Mouse (Mus musculus): ENCODE data around the gene Cntn2. TPM values are rescaled to one million over a fixed set of nuclear protein-coding genes. Genes with fewer than 3 reads are reported as not detected.

Gene Cntn2
- 57.6 and 67.5 TPM in 2 replicates for polyA plus RNA-seq (2015; fragmentation: Nextera tagmentation; extraction: Ambion mirVana)

DNA sequence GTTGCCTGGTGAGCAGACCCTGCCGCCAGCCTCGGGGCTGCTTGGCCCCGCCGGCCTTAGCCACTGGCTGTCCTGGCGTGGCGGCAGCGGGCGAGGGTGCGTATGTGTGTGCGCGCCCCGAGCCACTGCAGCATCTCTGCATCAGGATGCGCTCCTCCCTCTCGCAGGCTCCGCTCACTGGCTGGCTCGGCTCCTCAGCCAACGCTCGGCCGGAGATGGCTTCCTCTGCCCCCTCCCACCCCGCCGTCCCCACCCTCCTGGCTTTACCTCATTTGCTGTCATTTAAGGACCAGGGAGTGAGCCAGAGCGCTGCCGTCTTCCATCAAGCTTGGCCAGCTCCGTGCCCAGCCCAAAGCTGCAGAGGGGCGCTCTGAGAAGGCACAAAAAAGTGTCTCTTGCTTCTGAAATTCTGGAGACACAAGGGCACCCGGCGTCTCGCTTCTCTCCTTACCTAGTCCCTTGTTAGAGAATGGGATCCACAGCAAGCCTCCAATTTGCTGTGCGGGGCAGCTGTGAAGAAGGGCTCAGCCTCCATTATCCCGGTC lies at the start of gene Cntn2:
Gene Cntn2 (minus strand): TSS at position 495 of the 545 bp plus-strand sequence.
- peak; percentile 87 for ATAC-seq (ENCODE audit: low FRiP score)
- H3K9me3 ChIP-seq = no peaks in the 10 kb centered on the region
- no peaks in the 10 kb centered on the region for H3K36me3 ChIP-seq
- WGBS = under 1% methylated on average over 30 of the region's 30 CpGs
- peaks cover 38% of the 10 kb centered on the region for H3K27me3 ChIP-seq
- H3K9ac ChIP-seq = peak within 1 kb of the TSS; percentile 81
- peak within 1 kb of the TSS; percentile 51 for H3K4me3 ChIP-seq
- peak within 1 kb of the TSS; percentile 68 for H3K4me2 ChIP-seq
- peaks cover 58% of the 10 kb centered on the region for H3K4me1 ChIP-seq (replicated peaks)
- H3K27ac ChIP-seq = peak within 1 kb of the TSS; percentile 72

DNA sequence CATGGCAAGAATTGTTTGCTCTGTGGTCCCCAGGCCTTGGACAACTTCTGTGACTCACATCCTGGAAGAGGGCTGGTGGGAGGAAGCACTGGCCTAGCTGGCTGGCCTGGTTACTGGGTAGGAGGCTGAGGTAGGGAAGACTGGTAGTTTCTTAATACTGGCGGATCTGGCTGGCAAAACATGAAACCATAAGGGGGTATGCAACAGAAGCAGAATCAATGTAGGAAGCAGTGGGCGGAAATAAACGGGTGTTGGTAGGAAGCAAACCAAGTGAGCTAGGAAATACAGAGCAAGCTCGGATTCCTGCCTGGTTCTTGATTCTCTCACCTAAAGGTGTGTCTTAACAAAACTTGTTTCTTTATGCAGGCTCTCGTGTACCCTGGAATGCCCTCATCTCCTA lies 49.1 kb upstream of the Cntn2 start:
- Histone ChIP-seq H3K4me3 (no peak overlapping the region), H3K4me1 (replicated peaks) (peaks cover 15% of the 10 kb centered on the region), H3K27me3 (no peaks in the 10 kb centered on the region), H3K4me2 (no peak overlapping the region), H3K9me3 (no peaks in the 10 kb centered on the region), H3K9ac (no peak overlapping the region), H3K36me3 (peaks cover 35% of the 10 kb centered on the region), H3K27ac (no peak overlapping the region)
- WGBS = 86% methylated on average over 5 of the region's 5 CpGs
- ATAC-seq (ENCODE audit: low FRiP score) = no peak

DNA sequence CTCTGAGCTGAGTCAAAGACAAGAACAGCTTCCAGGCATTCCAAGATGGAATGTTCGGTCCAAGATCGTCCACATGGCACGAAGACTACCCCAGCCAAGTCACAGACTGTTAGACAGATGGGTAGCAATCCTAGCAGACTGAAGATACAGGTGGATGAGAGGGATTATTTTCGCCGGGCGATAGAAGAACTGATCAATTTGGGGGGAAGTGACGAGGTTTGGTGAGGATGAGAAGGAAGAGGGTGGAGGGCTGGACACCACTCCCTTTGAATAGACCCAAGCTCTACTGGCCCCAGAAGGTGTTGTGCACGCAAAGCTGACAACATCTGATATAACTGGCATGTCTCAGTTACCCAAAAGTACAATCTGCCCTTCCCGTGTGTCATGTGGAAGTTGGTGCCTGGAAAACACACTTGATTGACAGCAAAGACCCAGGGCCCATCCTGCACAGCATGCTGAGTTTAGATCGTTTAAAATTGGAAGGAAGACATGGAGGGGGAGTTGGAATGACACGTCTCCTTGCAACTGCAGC lies 48.4 kb upstream of the Cntn2 start:
- Histone ChIP-seq H3K4me1 (replicated peaks) (peaks cover 22% of the 10 kb centered on the region), H3K36me3 (peaks cover 31% of the 10 kb centered on the region), H3K4me3 (no peak overlapping the region), H3K27ac (no peak overlapping the region), H3K9ac (no peak overlapping the region), H3K9me3 (no peaks in the 10 kb centered on the region), H3K4me2 (no peak overlapping the region), H3K27me3 (no peaks in the 10 kb centered on the region)
- 84% methylated on average over 11 of the region's 11 CpGs for WGBS
- no peak for ATAC-seq (ENCODE audit: low FRiP score)

DNA sequence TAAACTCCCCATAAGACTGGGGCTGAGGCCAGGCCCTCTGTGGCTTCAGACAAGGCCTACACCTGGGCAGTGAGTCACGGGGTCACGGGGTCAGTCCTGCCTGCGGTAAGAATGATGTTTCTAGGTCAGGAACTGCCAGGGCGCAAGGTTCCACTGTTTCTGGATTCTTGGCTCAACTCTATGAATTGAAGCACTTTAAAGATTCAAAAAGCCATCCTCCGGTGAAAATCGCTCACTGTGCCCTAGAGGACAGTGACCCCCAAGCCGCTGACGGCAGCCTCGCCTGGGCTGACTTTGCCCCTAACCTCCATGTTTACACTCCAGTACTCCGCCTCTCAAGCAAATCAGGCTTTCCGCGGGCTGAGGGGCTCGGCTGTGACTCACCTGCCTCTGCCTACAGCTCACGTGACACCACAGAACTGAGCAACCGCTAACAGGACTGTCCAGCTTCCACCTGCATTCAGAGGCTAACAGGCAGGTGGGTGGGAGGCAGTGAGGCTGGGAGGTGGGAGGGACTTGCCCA lies 43.7 kb upstream of the Cntn2 start:
- Histone ChIP-seq H3K4me3 (no peak overlapping the region), H3K27ac (peak overlapping the region; percentile 58; the same call in 1 of the 2 replicates), H3K27me3 (no peaks in the 10 kb centered on the region), H3K9ac (no peak overlapping the region), H3K4me1 (replicated peaks) (peaks cover 62% of the 10 kb centered on the region), H3K36me3 (peaks cover 22% of the 10 kb centered on the region), H3K4me2 (no peak overlapping the region), H3K9me3 (no peaks in the 10 kb centered on the region)
- no peak for ATAC-seq (ENCODE audit: low FRiP score)
- 51% methylated on average over 15 of the region's 15 CpGs for WGBS

GRCm38 (mm10) chr1:132585376-132585775 lies 42.3 kb upstream of the Cntn2 start:
- ATAC-seq (ENCODE audit: low FRiP score) = no peak
- Histone ChIP-seq H3K9me3 (no peaks in the 10 kb centered on the region), H3K27me3 (no peaks in the 10 kb centered on the region), H3K4me2 (no peak overlapping the region), H3K36me3 (peaks cover 22% of the 10 kb centered on the region), H3K27ac (peak overlapping the region; percentile 58), H3K9ac (0 out of 2 replicates have a peak overlapping the region, but pooled peaks have one; percentile 53), H3K4me3 (no peak overlapping the region), H3K4me1 (replicated peaks) (peaks cover 76% of the 10 kb centered on the region)
- 23% methylated on average over 4 of the region's 4 CpGs for WGBS

DNA sequence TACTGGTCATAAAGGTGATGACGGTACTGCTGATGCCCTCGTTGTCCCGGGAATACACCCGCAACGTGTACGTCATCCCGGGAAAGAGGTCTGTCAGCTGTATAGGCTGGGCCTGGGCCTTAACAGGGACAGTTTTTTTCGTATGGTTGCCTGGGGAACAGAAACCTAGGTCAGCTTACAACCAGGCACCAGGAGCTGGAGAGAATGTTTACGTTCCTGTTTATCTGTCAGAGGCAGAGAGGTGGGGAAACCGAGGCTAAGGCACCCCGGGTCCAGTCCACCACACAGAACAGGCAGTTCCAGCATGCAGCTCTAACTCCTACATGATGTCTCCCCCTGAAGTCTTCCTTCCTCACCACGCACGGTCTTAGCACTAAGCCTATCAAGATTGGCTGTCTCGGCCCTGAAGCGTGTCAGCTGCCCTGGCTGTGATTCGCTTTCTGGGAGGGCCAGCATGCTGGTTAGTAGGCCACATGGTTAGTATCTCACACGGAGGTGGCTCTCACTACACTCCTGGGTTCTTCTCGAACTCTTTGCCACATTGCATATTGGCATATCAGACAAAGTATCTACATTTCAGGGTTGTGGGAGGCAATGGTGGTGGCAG lies 40.0 kb upstream of the Cntn2 start:
- Histone ChIP-seq H3K36me3 (peaks cover 34% of the 10 kb centered on the region), H3K4me2 (no peak overlapping the region), H3K4me1 (replicated peaks) (peaks cover 82% of the 10 kb centered on the region), H3K9me3 (no peaks in the 10 kb centered on the region), H3K9ac (peak overlapping the region; percentile 58), H3K4me3 (no peak overlapping the region), H3K27ac (peak overlapping the region; percentile 92), H3K27me3 (no peaks in the 10 kb centered on the region)
- ATAC-seq (ENCODE audit: low FRiP score) = peak; percentile 15; the same call in 1 of the 2 replicates
- 76% methylated on average over 18 of the region's 18 CpGs for WGBS

- 16% methylated on average over 14 of the region's 14 CpGs for WGBS
Observed at GRCm38 (mm10) chr1:132581845-132582839, 39.1 kb upstream of the Cntn2 start.

DNA sequence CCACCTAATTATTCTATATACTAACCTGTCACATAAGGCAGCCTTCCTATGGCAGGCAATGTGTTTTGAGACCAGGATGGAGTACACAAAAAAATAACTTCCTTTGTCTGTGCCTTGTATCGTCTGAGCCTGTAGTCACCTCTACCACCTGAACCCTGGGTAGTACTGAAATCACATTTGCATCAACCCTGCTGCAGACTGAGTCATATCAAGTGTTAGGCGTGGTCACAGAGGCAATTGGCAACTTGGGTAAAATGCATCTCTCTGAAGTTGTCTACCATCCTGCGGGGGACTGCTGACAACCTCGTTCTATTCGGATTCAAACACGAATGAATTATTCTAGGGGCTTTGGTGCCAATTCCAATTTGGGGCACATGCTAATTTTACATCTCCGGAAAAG lies 37.0 kb upstream of the Cntn2 start:
- no peak overlapping the region for H3K9ac ChIP-seq
- peaks cover 56% of the 10 kb centered on the region for H3K4me1 ChIP-seq (replicated peaks)
- H3K9me3 ChIP-seq = no peaks in the 10 kb centered on the region
- no peak overlapping the region for H3K4me3 ChIP-seq
- no peak for ATAC-seq (ENCODE audit: low FRiP score)
- H3K27ac ChIP-seq = peak overlapping the region; percentile 44; the same call in 1 of the 2 replicates
- H3K36me3 ChIP-seq = peaks cover 47% of the 10 kb centered on the region
- 88% methylated on average over 7 of the region's 7 CpGs for WGBS
- H3K27me3 ChIP-seq = no peaks in the 10 kb centered on the region
- H3K4me2 ChIP-seq = no peak overlapping the region

More at GRCm38 (mm10) chr1:132581845-132582839, 39.1 kb upstream of the Cntn2 start:
- Histone ChIP-seq H3K27me3 (no peaks in the 10 kb centered on the region), H3K4me3 (no peak overlapping the region), H3K9ac (peak overlapping the region; percentile 58), H3K36me3 (peaks cover 33% of the 10 kb centered on the region), H3K9me3 (no peaks in the 10 kb centered on the region), H3K27ac (peak overlapping the region; percentile 92), H3K4me2 (no peak overlapping the region), H3K4me1 (replicated peaks) (peaks cover 77% of the 10 kb centered on the region)
- ATAC-seq (ENCODE audit: low FRiP score) = peak; percentile 69

GRCm38 (mm10) chr1:132576845-132577244 lies 33.8 kb upstream of the Cntn2 start:
- Histone ChIP-seq H3K9ac (no peak overlapping the region), H3K4me1 (replicated peaks) (peaks cover 33% of the 10 kb centered on the region), H3K27ac (no peak overlapping the region), H3K4me3 (no peak overlapping the region), H3K27me3 (no peaks in the 10 kb centered on the region), H3K9me3 (no peaks in the 10 kb centered on the region), H3K4me2 (no peak overlapping the region), H3K36me3 (peaks cover 56% of the 10 kb centered on the region)
- 94% methylated on average over 8 of the region's 8 CpGs for WGBS
- no peak for ATAC-seq (ENCODE audit: low FRiP score)

- H3K4me2 ChIP-seq = no peak overlapping the region
- no peak overlapping the region for H3K27ac ChIP-seq
- no peaks in the 10 kb centered on the region for H3K9me3 ChIP-seq
- H3K9ac ChIP-seq = no peak overlapping the region
- H3K27me3 ChIP-seq = no peaks in the 10 kb centered on the region
- H3K4me1 ChIP-seq (replicated peaks) = peaks cover 28% of the 10 kb centered on the region
- peaks cover 54% of the 10 kb centered on the region for H3K36me3 ChIP-seq
- WGBS = 91% methylated on average over 7 of the region's 7 CpGs
- H3K4me3 ChIP-seq = no peak overlapping the region
- no peak for ATAC-seq (ENCODE audit: low FRiP score)
Observed at GRCm38 (mm10) chr1:132572851-132573250, 29.8 kb upstream of the Cntn2 start.

DNA sequence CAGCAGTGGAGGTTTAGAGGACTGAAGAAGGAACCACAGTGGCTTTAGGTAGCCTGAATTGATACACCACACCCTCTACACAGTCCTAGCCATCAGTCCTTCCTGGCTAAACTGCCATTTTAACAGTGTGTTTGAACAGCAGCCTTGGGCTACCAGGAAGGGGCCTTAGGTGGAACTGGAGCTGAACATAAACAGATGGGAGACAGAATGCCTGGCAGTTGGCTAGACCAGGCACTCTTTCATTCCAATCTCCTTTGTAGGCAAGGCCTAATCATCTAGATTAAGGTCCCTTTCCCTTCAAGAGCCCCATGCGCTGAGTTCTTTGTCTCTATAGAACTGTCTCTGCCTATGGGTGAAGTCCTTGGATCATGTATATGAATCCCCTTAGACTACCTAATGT lies 28.6 kb upstream of the Cntn2 start:
- WGBS = 100% methylated on average over 1 of the region's 1 CpGs
- Histone ChIP-seq H3K4me3 (no peak overlapping the region), H3K9ac (no peak overlapping the region), H3K9me3 (no peaks in the 10 kb centered on the region), H3K27me3 (no peaks in the 10 kb centered on the region), H3K4me1 (replicated peaks) (peaks cover 34% of the 10 kb centered on the region), H3K36me3 (peaks cover 42% of the 10 kb centered on the region), H3K4me2 (no peak overlapping the region), H3K27ac (no peak overlapping the region)
- no peak for ATAC-seq (ENCODE audit: low FRiP score)

- peak overlapping the region; percentile 79; the same call in 1 of the 2 replicates for H3K27ac ChIP-seq
- H3K9ac ChIP-seq = no peak overlapping the region
- no peak overlapping the region for H3K4me2 ChIP-seq
- H3K4me3 ChIP-seq = no peak overlapping the region
- H3K36me3 ChIP-seq = peaks cover 37% of the 10 kb centered on the region
- peaks cover 39% of the 10 kb centered on the region for H3K4me1 ChIP-seq (replicated peaks)
- 87% methylated on average over 8 of the region's 8 CpGs for WGBS
- ATAC-seq (ENCODE audit: low FRiP score) = no peak
- H3K27me3 ChIP-seq = no peaks in the 10 kb centered on the region
- H3K9me3 ChIP-seq = no peaks in the 10 kb centered on the region
Observed at GRCm38 (mm10) chr1:132570906-132571305, 27.9 kb upstream of the Cntn2 start.

Data from hindbrain, embryonic 13.5 days (tissue).